Mouse (Mus musculus): Measurements from ENCODE around the gene Spsb1. TPM values are rescaled to one million over a fixed set of nuclear protein-coding genes. Genes with fewer than 3 reads are reported as not detected.

Gene Spsb1
- total RNA-seq, 1 experiment from 2014 or later = 0.30 TPM

DNA sequence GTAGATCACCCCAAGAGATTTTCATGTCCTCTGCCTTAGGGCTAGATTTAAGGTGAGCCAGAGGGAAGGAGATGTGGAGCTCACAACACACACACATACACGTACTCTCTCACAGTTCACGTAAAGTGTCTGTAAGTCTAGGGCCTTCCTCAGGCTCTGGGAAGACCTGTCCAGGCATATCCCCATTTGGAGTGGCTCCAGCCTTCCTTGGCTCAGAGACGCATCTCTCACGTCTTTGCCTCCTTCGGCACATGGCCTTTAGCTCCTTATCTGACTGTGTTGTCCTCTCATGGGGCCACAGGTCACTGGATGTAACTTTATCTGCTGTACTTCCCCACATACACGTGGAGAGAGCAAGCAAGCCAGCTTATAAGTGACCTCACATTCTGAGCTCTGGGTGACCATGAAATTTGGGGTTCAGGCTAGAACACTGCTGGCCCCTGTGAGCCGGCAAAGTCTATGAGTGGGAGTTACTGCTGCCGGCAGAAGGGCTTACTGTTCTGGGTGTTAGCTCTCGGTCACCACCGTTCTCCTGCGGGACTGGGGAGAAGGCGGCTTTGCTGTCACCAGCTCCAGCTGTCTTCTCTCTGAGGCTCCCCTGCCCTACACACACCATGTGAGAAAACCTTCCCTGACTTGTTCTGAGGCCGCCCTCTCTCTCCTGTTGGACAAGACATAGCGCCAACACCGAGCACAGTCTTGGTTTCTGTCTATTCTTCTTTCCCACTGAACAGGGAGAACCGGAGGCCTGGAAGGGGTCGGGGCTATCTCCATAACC, 72.5 kb downstream of the Spsb1 start:
- no peak for ATAC-seq (replicated peaks in 1 of 2; ENCODE audit: insufficient read depth in 1 of 2, low FRiP score in 2 of 2, low TSS enrichment in 1 of 2, low read depth in 1 of 2, poor library complexity in 2 of 2, severe bottlenecking in 2 of 2)

GRCm38 (mm10) chr4:149880908-149881307, 73.9 kb downstream of the Spsb1 start:
- ATAC-seq (replicated peaks in 1 of 2; ENCODE audit: insufficient read depth in 1 of 2, low FRiP score in 2 of 2, low TSS enrichment in 1 of 2, low read depth in 1 of 2, poor library complexity in 2 of 2, severe bottlenecking in 2 of 2) = no peak

GRCm38 (mm10) chr4:149879980-149880379, 74.9 kb downstream of the Spsb1 start:
- ATAC-seq (replicated peaks in 1 of 2; ENCODE audit: insufficient read depth in 1 of 2, low FRiP score in 2 of 2, low TSS enrichment in 1 of 2, low read depth in 1 of 2, poor library complexity in 2 of 2, severe bottlenecking in 2 of 2) = no peak

DNA sequence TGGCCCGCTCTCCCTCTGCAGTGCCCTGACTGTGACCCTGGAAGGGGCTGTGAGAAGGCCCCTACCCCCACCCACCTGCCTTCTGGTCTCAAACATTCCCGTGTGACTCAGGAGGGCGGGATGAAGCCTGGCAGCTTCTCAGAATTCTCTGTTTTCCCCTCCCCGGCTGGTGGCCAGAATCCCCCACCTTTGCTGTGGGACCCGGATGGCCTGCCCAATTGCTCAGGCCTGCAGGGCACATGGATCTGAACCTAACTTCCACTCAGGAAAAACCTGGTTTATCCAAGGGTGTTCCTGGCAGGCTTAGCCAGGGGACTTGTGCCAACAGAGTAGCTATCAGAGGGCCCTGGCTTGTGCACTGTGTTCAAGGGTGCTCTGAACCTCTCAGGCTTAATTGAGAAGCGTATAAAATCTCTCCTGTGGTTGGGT, 76.8 kb downstream of the Spsb1 start:
- no peak for ATAC-seq (replicated peaks in 1 of 2; ENCODE audit: insufficient read depth in 1 of 2, low FRiP score in 2 of 2, low TSS enrichment in 1 of 2, low read depth in 1 of 2, poor library complexity in 2 of 2, severe bottlenecking in 2 of 2)

DNA sequence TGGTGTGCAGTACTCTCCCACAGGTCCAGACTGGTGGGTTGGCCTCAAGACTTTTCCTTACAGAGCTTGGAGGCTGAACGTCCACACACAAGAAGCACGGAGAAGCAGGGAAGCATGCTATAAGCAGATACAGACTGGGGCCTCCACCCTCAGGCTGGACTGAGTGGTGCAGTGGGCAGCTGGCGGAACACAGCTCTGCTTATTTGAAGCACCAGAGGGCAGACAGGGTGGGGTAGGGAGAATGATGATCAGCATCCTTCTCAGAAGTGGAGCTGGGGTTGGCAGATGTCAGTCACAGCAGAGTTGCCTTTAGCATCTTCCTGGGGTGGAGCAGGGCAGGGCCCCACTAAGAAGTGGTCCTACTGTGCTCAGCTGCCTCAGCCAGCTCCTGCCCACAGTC, 77.6 kb downstream of the Spsb1 start:
- ATAC-seq (replicated peaks in 1 of 2; ENCODE audit: insufficient read depth in 1 of 2, low FRiP score in 2 of 2, low TSS enrichment in 1 of 2, low read depth in 1 of 2, poor library complexity in 2 of 2, severe bottlenecking in 2 of 2) = no peak

DNA sequence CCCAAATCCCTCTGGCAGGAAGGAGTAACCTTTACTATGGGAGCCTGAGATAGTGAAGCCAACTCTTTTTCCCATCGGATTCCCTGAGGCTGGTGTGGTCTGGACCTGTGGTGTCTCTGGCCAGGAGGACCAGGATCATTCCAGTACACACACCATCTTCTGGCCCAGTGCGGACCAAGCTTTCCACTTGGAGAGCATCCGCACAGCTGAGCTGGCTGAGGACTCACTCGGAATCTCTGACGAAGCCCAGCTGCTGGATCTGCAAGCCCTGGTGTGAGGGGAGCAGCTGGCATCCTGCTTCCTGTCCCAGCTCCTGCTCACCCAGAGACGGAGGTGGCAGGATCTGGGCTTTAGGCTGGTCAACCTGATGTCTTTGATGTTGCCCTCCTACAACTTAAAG, 78.1 kb downstream of the Spsb1 start:
- no peak for ATAC-seq (replicated peaks in 1 of 2; ENCODE audit: insufficient read depth in 1 of 2, low FRiP score in 2 of 2, low TSS enrichment in 1 of 2, low read depth in 1 of 2, poor library complexity in 2 of 2, severe bottlenecking in 2 of 2)

DNA sequence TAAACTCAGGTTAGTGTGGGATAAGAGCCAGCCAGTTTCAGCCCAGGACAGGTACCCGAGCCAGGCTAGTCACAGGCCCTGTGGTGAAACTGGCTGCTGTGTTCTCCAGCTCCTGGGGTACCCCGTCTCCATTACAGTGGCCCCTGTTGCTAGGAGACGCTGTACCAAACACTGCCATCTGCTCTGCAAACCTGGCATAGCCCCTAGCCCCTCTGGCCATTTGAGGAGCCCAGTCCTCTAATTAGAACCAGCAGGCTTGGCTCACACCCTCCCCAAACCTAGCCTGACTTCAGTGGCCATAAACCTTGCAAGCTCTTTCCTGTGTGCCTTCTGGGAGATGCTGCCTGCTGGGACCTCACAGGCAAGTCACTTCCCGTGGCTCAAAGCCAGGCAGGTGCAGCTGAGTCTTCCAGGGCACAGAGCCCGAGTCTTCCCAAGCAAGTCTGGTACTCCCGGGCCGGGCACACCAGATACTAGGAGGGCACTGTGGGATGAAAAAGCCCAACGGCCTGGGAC, 78.8 kb downstream of the Spsb1 start:
- ATAC-seq (replicated peaks in 1 of 2; ENCODE audit: insufficient read depth in 1 of 2, low FRiP score in 2 of 2, low TSS enrichment in 1 of 2, low read depth in 1 of 2, poor library complexity in 2 of 2, severe bottlenecking in 2 of 2) = no peak

DNA sequence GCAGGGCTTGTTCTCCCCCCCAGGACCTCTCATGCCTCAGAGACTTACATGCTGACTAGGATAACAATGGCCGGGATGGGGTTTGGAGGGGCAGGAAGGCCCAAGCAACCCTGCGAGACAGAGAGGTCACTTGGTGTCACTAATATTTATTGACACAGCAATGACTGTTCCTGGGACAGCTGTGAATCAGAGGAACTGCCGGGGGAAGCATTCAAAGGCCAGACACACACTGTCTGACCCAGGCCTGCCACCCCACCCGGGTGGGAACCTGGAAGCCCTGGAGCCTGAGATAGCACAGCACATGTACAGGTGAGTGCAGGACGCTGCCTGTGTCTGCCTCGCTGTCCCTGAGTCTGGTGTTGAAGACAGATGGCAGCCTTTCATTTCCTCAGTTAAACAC, 79.5 kb downstream of the Spsb1 start:
- no peak for ATAC-seq (replicated peaks in 1 of 2; ENCODE audit: insufficient read depth in 1 of 2, low FRiP score in 2 of 2, low TSS enrichment in 1 of 2, low read depth in 1 of 2, poor library complexity in 2 of 2, severe bottlenecking in 2 of 2)

- ATAC-seq (replicated peaks in 1 of 2; ENCODE audit: insufficient read depth in 1 of 2, low FRiP score in 2 of 2, low TSS enrichment in 1 of 2, low read depth in 1 of 2, poor library complexity in 2 of 2, severe bottlenecking in 2 of 2) = no peak
Observed at GRCm38 (mm10) chr4:149872236-149872635, 82.6 kb downstream of the Spsb1 start.

GRCm38 (mm10) chr4:149871582-149871981, 83.3 kb downstream of the Spsb1 start:
- no peak for ATAC-seq (replicated peaks in 1 of 2; ENCODE audit: insufficient read depth in 1 of 2, low FRiP score in 2 of 2, low TSS enrichment in 1 of 2, low read depth in 1 of 2, poor library complexity in 2 of 2, severe bottlenecking in 2 of 2)

GRCm38 (mm10) chr4:149871014-149871413, 83.8 kb downstream of the Spsb1 start:
- ATAC-seq (replicated peaks in 1 of 2; ENCODE audit: insufficient read depth in 1 of 2, low FRiP score in 2 of 2, low TSS enrichment in 1 of 2, low read depth in 1 of 2, poor library complexity in 2 of 2, severe bottlenecking in 2 of 2) = no peak

DNA sequence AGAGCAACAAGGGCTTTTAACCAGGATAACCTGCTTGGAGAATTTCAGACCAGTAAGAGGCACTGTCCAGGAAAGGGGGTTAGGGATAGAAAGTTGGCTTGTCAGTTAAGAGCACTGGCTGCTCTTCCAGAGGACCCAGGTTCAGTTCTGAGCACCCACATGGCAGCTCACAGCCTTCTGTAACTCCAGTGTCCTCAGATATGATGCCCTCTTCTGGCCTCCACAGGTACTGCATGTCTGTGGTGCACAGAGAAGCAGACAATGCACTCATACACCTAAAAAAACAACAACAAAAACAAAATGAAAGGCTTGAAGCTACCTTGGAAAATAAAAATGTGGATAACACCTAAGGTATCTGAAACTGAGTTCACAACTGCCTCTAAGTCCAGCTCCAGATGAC, 84.4 kb downstream of the Spsb1 start:
- no peak for ATAC-seq (replicated peaks in 1 of 2; ENCODE audit: insufficient read depth in 1 of 2, low FRiP score in 2 of 2, low TSS enrichment in 1 of 2, low read depth in 1 of 2, poor library complexity in 2 of 2, severe bottlenecking in 2 of 2)

DNA sequence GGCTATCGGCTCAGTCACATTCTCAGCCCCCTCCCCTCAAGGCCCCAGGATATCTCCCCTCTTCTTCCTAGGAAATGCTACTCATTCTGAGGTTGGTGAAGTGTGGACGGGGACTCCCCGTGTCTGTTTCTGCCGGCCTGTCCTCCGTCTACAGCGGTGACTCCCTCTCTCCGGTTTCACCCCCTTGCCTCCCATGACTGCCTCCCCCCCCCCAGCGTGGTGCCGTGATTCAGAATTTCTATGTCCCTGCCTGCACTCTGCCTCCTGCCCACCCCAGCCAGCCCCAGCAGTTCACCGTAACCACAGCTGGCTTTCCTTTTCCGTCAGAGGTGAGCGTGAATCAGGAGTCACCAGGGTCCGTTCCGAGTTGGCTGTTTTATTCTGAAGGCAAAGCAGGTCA, 86.1 kb downstream of the Spsb1 start:
- ATAC-seq (replicated peaks in 1 of 2; ENCODE audit: insufficient read depth in 1 of 2, low FRiP score in 2 of 2, low TSS enrichment in 1 of 2, low read depth in 1 of 2, poor library complexity in 2 of 2, severe bottlenecking in 2 of 2) = no peak

DNA sequence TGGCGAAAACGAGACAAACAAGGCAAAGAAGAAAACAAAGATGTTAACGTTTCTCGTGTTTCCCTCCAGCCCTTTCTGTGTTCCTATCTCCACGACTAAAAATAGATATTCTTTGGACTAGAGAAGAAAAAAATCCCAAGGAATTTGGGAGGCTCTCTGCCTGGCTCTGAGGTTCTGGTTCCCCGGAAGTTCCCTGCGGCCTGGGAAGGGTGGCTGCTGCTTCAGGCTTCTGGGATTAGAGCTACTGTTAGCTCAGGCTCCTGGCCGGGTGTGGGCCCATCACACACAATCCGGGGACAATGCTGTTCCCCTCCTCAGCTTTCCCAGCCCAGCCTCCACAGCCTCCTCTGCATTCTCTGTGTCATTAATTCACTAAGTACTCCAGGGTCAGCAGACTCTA, 86.8 kb downstream of the Spsb1 start:
- no peak for ATAC-seq (replicated peaks in 1 of 2; ENCODE audit: insufficient read depth in 1 of 2, low FRiP score in 2 of 2, low TSS enrichment in 1 of 2, low read depth in 1 of 2, poor library complexity in 2 of 2, severe bottlenecking in 2 of 2)

GRCm38 (mm10) chr4:149867351-149867750, 87.5 kb downstream of the Spsb1 start:
- ATAC-seq (replicated peaks in 1 of 2; ENCODE audit: insufficient read depth in 1 of 2, low FRiP score in 2 of 2, low TSS enrichment in 1 of 2, low read depth in 1 of 2, poor library complexity in 2 of 2, severe bottlenecking in 2 of 2) = no peak

- no peak for ATAC-seq (replicated peaks in 1 of 2; ENCODE audit: insufficient read depth in 1 of 2, low FRiP score in 2 of 2, low TSS enrichment in 1 of 2, low read depth in 1 of 2, poor library complexity in 2 of 2, severe bottlenecking in 2 of 2)
Observed at GRCm38 (mm10) chr4:149864395-149864794, 90.4 kb downstream of the Spsb1 start.

DNA sequence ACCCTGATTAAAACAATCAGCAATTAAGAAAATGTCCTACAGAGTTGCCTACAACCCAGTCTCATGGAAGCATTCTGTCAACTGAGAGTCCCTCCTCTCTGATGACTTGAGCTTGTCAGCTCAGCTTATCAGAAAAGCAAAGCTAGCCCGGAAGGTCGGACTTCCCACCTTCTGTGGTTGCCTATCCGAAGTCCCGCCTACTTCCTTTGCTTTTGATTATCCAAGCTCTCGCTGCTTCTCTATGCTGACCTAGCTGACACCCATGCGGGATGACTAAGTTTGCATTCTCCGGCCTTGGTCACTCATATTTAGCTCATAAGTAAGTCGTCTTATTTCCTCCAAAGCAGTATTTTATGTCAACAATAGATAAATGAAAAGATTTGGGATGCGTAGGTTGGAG, 91.3 kb downstream of the Spsb1 start:
- ATAC-seq (replicated peaks in 1 of 2; ENCODE audit: insufficient read depth in 1 of 2, low FRiP score in 2 of 2, low TSS enrichment in 1 of 2, low read depth in 1 of 2, poor library complexity in 2 of 2, severe bottlenecking in 2 of 2) = no peak

GRCm38 (mm10) chr4:149860393-149860792, 94.5 kb downstream of the Spsb1 start:
- no peak for ATAC-seq (replicated peaks in 1 of 2; ENCODE audit: insufficient read depth in 1 of 2, low FRiP score in 2 of 2, low TSS enrichment in 1 of 2, low read depth in 1 of 2, poor library complexity in 2 of 2, severe bottlenecking in 2 of 2)

- ATAC-seq (replicated peaks in 1 of 2; ENCODE audit: insufficient read depth in 1 of 2, low FRiP score in 2 of 2, low TSS enrichment in 1 of 2, low read depth in 1 of 2, poor library complexity in 2 of 2, severe bottlenecking in 2 of 2) = peak in 1 of 2 experiments; percentile 3; a peak in 1 of 4 replicates
Observed at GRCm38 (mm10) chr4:149858584-149858983, 96.3 kb downstream of the Spsb1 start.

Data from hematopoietic stem cell, adult 5-6 weeks (primary cell).